Mouse (Mus musculus) midbrain, embryonic 11.5 days (tissue): Measurements from ENCODE around the gene Mgat5. TPM values are rescaled to one million over a fixed set of nuclear protein-coding genes. Genes with fewer than 3 reads are reported as not detected.

Source experiments
- ATAC-seq: fragments of 200-750 bp; cut with Nextera tagmentation; 2 replicates; pipeline ENCODE4 v1.8.0; 2017; ENCODE audit warnings: moderate TSS enrichment, moderate library complexity; ENCODE audit not compliant: low FRiP score
- DNase-seq: peaks from one replicate; pipeline ENCODE4 v3.0.0; 2015; ENCODE audit warnings: low spot score; ENCODE audit errors: missing footprints
- H3K27ac ChIP-seq: fragments of 300-500 bp; sonication (generic); 2 replicates; pipeline ENCODE4 v1.5.1; 2014; ENCODE audit warnings: low read depth, low read length
- H3K27me3 ChIP-seq: fragments of 300-500 bp; sonication (generic); 2 replicates; pipeline ENCODE4 v1.6.1; 2014; ENCODE audit warnings: mild to moderate bottlenecking, low read length, moderate library complexity, mixed read lengths; ENCODE audit not compliant: control insufficient read depth, insufficient read depth
- H3K36me3 ChIP-seq: fragments of 300-500 bp; sonication (generic); 2 replicates; pipeline ENCODE4 v1.6.1; 2014; ENCODE audit warnings: mild to moderate bottlenecking, low read length, moderate library complexity, mixed read lengths; ENCODE audit not compliant: control insufficient read depth, insufficient read depth
- H3K4me1 ChIP-seq: fragments of 300-500 bp; sonication (generic); 2 replicates; pipeline ENCODE4 v1.6.1; 2014; ENCODE audit warnings: low read length; ENCODE audit not compliant: control insufficient read depth, insufficient read depth
- H3K4me2 ChIP-seq: fragments of 300-500 bp; sonication (generic); 2 replicates; pipeline ENCODE4 v1.6.1; 2014; ENCODE audit warnings: mild to moderate bottlenecking, moderate library complexity
- H3K4me3 ChIP-seq: fragments of 300-500 bp; sonication (generic); 2 replicates; pipeline ENCODE4 v1.5.1; 2014; ENCODE audit warnings: low read depth, low read length
- H3K9ac ChIP-seq: fragments of 300-500 bp; sonication (generic); 2 replicates; pipeline ENCODE4 v1.6.1; 2014; ENCODE audit warnings: low read length
- H3K9me3 ChIP-seq: fragments of 300-500 bp; sonication (generic); 2 replicates; pipeline ENCODE4 v1.6.1; 2016; ENCODE audit warnings: low read length; ENCODE audit not compliant: control insufficient read depth
- WGBS: fragments of 180-500 bp; shearing (Covaris S2); extraction: QIAGEN DNeasy Blood & Tissue Kit; methylation state at CpG from one replicate; pipeline ENCODE4 v1.1.7; 2014; 5-methylcytosine and 5-hydroxymethylcytosine counted together
- polyA plus RNA-seq: library from polyadenylated mRNA; unstranded; fragments of >200 nt; fragmentation: Nextera tagmentation; extraction: Ambion mirVana; gene quantifications from 2 replicates; pipeline ENCODE4 v1.2.1, GENCODE M21; 2014

The Mgat5 gene
- polyA plus RNA-seq, 1 experiment from 2014 or later = 6.9 TPM

DNA sequence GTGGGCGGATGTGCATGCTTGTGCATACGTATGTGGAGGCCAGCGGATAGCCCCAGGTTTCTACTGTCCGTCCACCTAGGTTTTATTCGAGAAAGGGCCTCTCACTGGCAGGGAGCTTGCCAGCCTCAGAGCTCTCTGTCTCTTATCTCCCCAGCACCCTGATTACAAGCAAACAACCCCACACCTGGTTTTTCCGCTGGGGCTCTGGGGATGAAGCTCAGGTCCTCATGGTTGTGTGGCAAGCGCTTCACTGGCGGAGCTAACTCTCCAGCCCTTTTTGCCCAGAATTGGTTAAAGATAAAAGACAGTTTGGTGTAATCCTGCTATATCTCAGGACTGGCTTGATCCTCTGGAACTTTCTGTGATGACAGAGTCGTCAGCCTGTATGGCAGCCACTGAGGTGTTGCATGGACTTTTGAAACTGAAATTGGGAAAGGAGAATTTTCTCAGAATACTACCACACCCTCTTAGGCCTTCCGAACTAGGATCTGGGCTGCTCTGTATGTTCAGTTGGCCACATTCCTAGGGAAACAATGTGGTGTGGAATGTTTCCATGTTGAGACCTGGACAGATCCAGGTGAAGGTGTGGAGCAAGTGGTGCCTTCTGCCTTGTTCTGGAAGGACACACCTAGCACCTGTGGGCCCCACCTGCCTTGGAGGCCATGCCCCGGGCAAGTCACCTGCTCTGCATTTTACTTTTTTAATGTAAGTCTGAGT is 39.4 kb downstream of the Mgat5 start:
- no peak overlapping the region for H3K9ac ChIP-seq
- peaks cover 8% of the 10 kb centered on the region for H3K4me1 ChIP-seq
- no peak overlapping the region for H3K27ac ChIP-seq
- no peak overlapping the region for H3K4me2 ChIP-seq
- no peaks in the 10 kb centered on the region for H3K27me3 ChIP-seq
- H3K9me3 ChIP-seq = no peaks in the 10 kb centered on the region
- H3K4me3 ChIP-seq = no peak overlapping the region
- no peaks in the 10 kb centered on the region for H3K36me3 ChIP-seq
- ATAC-seq = no peak
- 92% methylated on average over 11 of the region's 11 CpGs for WGBS
- peak; percentile 57 for DNase-seq

DNA sequence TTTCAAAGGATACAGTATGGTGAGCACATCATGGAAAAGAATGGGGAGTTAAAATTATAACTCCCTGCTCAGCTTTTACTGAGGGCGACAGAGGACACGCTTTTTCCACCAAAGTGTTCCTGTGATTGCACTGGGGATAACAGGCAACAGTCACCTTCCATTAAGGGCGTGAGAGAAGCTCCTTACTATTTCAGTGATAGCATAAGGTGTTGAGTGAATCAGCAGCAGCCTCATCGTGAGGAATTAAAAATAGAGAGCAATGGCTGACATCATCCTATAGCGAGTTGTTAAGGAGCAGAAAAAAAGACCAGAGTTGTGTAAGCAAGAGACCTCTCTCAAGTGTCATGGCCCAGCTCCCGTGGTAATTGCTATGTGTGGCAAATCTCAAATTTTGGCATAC is 41.3 kb downstream of the Mgat5 start:
- no peak overlapping the region for H3K4me2 ChIP-seq
- H3K4me1 ChIP-seq = no peaks in the 10 kb centered on the region
- H3K4me3 ChIP-seq = no peak overlapping the region
- H3K9ac ChIP-seq = no peak overlapping the region
- H3K27me3 ChIP-seq = no peaks in the 10 kb centered on the region
- no peak for DNase-seq
- no peak for ATAC-seq
- no peaks in the 10 kb centered on the region for H3K9me3 ChIP-seq
- no peak overlapping the region for H3K27ac ChIP-seq
- WGBS = 90% methylated on average over 6 of the region's 6 CpGs
- no peaks in the 10 kb centered on the region for H3K36me3 ChIP-seq

DNA sequence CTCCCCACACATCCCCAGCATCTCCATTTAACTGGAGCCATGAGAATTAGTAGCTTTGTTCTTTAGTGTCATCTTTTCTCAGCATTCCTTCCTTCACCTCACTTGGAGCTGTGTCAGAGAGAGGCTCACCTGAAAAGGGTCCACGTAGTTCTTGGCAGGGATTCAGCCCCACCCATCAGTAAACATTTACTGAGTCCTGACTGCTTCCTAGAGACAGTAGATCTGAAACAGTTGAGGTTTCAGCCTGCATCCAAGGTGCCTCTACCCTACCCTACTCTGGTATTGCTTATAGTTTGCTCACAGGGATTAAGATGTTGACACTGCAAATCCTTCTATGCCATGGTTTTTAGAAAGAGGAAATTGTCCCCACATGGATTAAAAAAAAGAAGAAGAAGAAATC is 43.6 kb downstream of the Mgat5 start:
- Histone ChIP-seq H3K9ac (no peak overlapping the region), H3K4me1 (no peaks in the 10 kb centered on the region), H3K27me3 (no peaks in the 10 kb centered on the region), H3K27ac (no peak overlapping the region), H3K4me3 (no peak overlapping the region), H3K4me2 (no peak overlapping the region), H3K9me3 (no peaks in the 10 kb centered on the region), H3K36me3 (no peaks in the 10 kb centered on the region)
- WGBS = 92% methylated on average over 1 of the region's 1 CpGs
- ATAC-seq = no peak
- no peak for DNase-seq

DNA sequence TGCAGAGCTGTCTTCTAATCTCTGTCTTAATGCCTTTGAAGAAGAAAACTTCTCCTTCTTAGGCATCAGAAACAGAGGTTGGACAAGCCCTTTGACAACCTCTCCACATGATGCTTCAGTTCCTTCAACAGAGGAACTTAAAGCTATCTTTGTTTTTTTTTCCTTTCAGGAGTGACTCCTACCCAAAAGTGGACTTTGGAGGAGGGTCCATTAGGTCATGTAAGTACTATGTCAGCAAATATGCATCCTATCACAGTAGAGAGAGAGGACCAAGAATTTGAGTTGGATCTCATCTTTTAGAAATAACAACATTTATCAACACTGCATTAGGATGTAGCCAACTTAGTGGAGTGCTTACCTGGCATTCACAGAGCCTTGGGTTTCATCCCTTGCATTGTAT is 44.8 kb downstream of the Mgat5 start:
- no peak overlapping the region for H3K4me2 ChIP-seq
- no peak overlapping the region for H3K9ac ChIP-seq
- no peaks in the 10 kb centered on the region for H3K9me3 ChIP-seq
- no peaks in the 10 kb centered on the region for H3K36me3 ChIP-seq
- H3K4me1 ChIP-seq = no peaks in the 10 kb centered on the region
- DNase-seq = no peak
- no peak overlapping the region for H3K4me3 ChIP-seq
- H3K27ac ChIP-seq = no peak overlapping the region
- ATAC-seq = no peak
- H3K27me3 ChIP-seq = no peaks in the 10 kb centered on the region

DNA sequence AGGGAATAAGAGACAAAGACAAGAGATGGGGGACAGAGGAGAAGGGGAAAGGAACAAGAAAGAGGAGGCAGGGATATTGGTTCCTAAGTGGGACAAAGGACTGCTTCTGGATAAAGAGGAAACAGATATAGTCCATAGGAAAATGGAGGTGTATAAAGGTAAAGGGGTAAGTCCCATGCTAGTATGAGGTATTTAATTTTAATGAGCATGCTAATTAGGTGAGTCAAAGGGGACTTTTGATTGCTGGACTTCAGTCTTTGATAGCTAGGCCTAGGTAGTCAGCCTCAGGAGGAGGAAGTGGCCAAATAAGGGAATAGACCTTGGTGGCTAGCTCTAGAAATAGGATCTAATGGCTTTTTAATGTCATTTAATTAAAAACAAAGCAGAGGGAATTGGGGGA is 45.5 kb downstream of the Mgat5 start:
- no peak overlapping the region for H3K9ac ChIP-seq
- no peak for ATAC-seq
- H3K4me3 ChIP-seq = no peak overlapping the region
- H3K4me2 ChIP-seq = no peak overlapping the region
- no peaks in the 10 kb centered on the region for H3K27me3 ChIP-seq
- no peaks in the 10 kb centered on the region for H3K9me3 ChIP-seq
- H3K36me3 ChIP-seq = no peaks in the 10 kb centered on the region
- no peaks in the 10 kb centered on the region for H3K4me1 ChIP-seq
- no peak for DNase-seq
- H3K27ac ChIP-seq = no peak overlapping the region

DNA sequence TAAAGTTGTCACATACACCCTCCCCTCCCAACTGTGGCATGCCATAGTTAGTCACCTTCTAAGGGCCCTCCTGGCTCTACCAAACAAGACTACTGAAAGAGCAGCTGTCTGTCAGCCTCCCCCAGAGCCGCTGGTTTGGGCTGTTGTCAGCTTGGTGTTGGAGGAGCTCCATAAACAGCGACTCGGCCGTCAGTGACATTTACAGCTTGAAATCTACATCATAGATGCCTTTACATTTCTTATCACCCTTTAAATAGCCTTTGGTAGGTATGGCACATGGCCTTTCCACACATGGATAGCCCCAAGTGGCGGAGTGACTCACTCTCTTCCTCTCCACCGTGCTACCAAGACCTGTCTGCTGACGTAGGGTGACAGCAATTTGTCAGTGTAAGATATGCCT is 46.9 kb downstream of the Mgat5 start:
- Histone ChIP-seq H3K4me2 (no peak overlapping the region), H3K4me1 (no peaks in the 10 kb centered on the region), H3K4me3 (no peak overlapping the region), H3K27ac (no peak overlapping the region), H3K36me3 (no peaks in the 10 kb centered on the region), H3K9me3 (no peaks in the 10 kb centered on the region), H3K9ac (no peak overlapping the region), H3K27me3 (no peaks in the 10 kb centered on the region)
- no peak for ATAC-seq
- 95% methylated on average over 7 of the region's 7 CpGs for WGBS
- DNase-seq = no peak

DNA sequence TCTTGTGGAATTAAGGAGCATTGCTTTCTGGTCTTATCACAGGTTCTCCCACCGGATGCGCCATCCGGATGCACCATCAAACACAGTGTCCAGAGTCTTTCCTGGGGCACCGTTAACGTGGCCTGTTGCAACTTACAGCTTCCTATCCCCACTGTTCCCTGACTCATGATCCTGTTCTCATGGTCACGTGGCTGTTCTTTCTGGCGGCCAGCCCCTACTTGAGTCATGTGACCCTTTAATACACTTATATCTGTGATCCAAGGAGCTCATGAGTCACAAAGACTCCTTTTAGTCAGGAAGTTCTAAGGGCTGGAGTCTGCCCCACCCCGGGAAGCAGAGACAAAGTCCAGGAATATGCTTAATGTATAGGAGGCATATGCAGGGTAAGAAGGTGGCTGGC is 52.2 kb downstream of the Mgat5 start:
- no peak for DNase-seq
- Histone ChIP-seq H3K4me2 (no peak overlapping the region), H3K9ac (no peak overlapping the region), H3K27me3 (no peaks in the 10 kb centered on the region), H3K4me1 (peaks cover 13% of the 10 kb centered on the region), H3K36me3 (no peaks in the 10 kb centered on the region), H3K4me3 (no peak overlapping the region), H3K9me3 (no peaks in the 10 kb centered on the region), H3K27ac (no peak overlapping the region)
- 94% methylated on average over 8 of the region's 8 CpGs for WGBS
- no peak for ATAC-seq

DNA sequence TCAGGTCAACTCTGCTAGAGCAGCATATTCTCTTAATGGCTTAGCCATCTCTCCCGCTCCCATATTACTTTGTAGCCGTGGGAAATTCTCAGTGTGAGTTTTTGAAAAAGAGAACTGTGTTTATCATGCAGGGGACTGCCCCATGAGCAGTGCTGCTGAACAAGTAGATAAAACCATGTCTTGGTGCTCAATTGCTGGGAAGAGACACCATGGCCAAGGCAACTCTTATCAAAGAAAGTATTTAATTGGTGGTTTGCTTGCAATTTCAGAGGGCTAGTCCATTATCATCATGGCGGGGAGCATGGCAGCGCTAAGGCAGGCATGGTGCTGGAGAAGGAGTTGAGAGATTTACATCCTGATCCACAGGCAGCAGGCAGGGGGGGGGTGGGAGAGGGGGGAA is 54.9 kb downstream of the Mgat5 start:
- WGBS = 88% methylated on average over 4 of the region's 4 CpGs
- no peak overlapping the region for H3K9ac ChIP-seq
- ATAC-seq (no peak), DNase-seq (no peak)
- no peak overlapping the region for H3K4me2 ChIP-seq
- no peak overlapping the region for H3K27ac ChIP-seq
- no peaks in the 10 kb centered on the region for H3K27me3 ChIP-seq
- H3K36me3 ChIP-seq = no peaks in the 10 kb centered on the region
- H3K4me3 ChIP-seq = no peak overlapping the region
- no peaks in the 10 kb centered on the region for H3K9me3 ChIP-seq
- H3K4me1 ChIP-seq = peaks cover 19% of the 10 kb centered on the region

DNA sequence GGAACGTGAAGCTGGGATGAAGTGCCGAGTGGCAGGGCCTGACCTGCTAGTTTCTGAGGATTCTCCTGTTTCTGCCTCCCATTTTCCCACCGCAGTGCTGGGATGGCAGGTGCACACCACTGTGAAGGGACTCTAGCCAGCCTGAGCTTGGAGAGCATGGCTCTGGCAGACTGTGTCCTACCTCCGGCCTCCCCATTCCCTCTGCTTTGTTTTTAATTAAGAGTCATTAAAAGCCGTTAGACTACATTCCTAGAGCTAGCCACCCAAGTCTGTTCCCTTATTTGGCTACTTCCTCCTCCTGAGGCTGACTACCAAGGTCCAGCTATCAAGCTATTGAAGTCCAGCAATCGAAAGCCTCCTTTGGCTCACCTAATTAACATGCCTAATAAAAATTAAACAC is 56.2 kb downstream of the Mgat5 start:
- Histone ChIP-seq H3K27ac (no peak overlapping the region), H3K9ac (no peak overlapping the region), H3K4me2 (no peak overlapping the region), H3K4me3 (no peak overlapping the region), H3K4me1 (peaks cover 19% of the 10 kb centered on the region), H3K27me3 (no peaks in the 10 kb centered on the region), H3K9me3 (no peaks in the 10 kb centered on the region), H3K36me3 (no peaks in the 10 kb centered on the region)
- DNase-seq (no peak), ATAC-seq (peak; percentile 58; the same call in 1 of the 2 replicates)
- WGBS = 59% methylated on average over 6 of the region's 6 CpGs
